Mouse (Mus musculus) ZHBTc4 (cell line): Measurements from ENCODE around the gene Vwce.

Experiments
- DNase-seq: peaks from one replicate; pipeline ENCODE4 v3.0.0-alpha.2; 2011; ENCODE audit warnings: low read depth, low spot score

Vwce gene

DNA sequence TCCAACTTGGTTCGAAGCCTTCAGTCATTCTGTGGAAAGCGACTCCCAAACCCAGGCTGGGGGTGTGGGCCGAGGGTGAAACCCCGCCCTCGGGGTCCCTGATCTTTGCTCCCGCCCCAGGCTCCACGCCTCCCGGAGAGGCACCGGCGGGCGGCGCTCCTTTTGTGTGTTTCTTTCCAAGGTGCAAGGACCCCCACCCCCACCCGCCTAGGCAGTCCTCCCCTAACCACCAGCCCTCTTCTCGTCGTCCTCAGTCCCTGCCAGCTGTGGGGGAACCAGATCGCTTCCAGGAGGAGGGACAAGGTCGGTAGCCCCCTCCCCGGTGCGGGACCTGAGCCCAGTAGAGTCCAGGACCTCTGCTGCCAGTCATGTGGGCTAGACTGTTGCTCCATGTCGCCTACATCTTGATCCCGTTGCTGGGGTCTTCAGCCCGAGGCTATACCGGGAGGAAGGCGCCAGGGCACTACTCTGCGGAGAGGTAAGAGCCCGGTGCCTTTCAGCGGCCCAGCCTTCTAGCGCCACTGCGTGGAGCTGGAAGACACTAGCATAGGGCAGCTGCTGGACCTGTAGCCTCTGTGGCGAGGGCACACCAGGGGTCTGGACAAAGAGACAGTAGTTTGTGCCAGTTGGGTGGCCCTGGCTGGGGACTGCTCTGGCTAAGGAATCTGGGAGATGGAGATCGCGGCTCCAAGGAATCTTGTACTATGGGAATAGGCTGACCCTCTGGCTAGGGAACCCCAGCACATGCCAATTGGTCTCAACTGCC is at the start of gene Vwce:
Gene Vwce (plus strand): TSS at position 108 of the 766 bp plus-strand sequence.
- peak; percentile 48 for DNase-seq

DNA sequence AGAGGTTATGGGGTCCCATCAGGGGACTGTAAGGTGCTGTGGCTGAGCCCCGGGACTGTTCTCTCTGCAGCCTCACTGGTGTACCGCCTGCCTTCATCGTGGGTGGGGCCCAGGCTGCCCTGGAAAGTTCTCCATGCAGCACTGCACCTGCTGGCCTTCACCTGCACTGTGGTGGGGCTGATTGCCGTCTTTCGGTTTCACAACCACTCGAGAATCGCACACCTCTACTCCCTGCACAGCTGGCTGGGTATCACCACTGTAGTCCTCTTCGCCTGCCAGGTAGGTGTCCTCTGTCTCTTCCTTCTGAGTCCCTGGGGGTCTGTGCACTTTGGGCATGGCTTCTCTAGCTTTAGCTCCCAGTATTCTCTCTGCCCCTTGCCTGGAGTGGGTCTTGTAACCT is 48.9 kb upstream of the Vwce start:
- no peak for DNase-seq

DNA sequence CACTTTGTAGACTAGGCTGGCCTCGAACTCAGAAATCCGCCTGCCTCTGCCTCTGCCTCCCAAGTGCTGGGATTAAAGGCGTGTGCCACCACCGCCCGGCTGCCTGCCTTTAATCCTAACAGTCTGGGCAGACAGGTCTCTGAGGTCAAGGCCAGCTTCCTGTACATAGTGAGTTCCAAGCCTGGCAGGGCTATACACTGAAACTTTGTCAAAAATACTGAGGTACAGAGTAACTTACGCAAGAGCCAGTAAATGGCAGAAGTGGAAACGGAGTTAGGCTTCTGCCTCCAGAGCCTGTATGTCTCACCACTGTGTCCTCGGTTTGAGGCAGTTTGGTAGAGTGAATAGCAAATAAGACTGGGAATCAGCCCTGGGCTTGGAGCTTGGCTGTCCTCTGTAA is 46.8 kb upstream of the Vwce start:
- no peak for DNase-seq

DNA sequence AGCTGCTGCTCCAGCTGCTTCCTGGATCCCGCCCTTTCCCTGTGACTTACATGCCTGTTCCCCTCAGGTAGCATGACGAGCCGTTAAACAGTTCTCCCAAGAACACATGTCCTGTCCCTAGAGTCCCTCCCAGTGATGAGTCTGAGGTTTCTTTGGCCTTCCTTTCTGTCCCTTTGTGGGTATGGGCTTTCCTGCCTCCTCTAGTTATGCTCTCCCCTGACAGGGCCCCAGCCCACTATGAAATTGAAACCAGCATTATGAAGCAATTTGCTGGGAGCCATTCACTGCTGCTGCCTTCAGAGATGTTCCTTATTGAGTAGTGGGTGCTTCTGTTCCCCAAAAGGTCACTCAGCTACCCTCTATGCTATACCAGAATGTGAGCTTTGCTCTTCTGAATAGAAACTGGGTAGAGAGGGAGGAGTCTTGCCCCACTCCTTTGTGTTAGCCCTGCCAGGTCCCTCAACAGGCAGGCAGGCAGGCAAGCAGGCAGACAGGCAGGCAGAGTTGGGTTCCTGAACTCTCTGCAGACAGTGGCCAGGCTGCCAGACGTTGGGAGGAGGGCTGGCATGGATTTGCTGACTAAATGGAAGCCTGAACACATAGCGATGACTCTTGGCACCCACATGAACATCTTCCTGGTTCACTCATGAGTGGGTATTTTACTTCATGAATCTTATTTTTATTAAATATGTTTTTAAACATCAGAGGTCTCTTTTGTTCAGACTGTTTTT is 44.7 kb upstream of the Vwce start:
- DNase-seq = no peak

DNA sequence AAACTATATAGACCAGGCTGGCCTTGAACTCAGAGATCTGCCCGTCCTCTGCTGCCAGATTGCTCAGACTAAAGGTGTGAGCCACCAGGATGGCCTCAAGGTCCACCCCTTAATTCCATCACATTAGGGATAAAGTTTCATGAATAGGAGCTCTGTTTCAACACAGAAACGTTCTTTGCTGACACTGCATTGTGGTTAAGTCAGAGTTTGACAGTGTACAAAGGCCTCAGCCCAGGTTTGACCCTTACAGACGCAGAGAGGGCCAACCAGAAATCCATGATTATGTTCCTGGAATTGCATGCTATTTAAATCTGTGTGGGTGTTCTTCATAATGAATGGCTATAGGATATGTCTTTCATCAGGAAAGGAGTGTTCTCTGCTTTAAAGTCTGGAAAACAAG is 43.7 kb upstream of the Vwce start:
- no peak for DNase-seq

DNA sequence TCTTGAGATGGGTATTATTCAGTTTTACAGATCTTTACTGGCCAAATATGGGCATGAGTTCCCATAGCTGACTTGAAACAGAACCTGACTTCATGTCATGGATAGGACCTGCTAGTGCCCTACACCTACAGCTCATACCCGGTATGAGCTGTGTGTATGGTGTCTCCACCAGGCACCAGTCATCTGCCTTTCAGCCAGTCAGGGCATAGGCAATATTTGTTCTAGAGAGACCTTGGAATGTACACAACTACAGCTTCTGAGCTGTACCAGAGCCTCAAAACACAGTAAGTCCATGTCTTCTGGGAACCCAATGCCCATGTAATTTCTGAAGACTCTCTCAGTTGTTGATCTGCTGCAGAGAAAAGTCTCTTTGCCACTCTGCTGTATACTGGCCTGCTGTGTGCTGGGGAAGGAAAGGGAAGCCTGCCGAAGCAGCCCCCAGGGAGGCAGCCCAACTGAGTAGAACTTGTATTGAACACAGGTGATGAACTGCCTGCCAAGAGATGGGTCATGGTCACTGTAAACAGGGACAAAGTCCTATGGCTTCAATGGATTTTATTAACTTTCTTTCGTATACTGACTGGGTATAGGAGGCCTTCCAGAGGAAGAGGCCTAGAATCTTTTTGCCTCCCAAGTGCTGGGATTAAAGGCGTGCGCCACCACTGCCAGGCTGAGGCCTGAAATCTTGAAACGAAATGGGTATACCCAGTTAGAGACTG is 42.2 kb upstream of the Vwce start:
- DNase-seq = no peak

DNA sequence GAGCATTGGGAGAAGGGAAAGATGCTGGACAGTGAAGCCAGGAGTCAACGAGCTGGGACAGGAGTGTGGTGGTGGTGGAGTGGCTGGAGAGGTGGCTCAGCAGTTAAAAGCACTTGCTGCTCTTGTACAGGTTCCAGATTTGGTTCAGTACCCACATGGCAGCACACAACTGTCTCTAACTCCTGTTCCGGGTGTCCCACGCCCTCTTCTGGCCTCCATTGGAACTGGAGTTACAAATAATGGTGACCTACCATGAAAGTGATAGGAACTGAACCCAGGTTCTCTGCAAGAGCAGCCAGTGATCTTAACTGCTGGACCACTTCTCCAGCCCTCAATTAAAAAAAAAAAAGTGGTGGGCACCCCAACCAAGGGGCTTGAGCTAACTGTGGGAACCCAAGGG is 35.8 kb upstream of the Vwce start:
- peak; percentile 65 for DNase-seq

DNA sequence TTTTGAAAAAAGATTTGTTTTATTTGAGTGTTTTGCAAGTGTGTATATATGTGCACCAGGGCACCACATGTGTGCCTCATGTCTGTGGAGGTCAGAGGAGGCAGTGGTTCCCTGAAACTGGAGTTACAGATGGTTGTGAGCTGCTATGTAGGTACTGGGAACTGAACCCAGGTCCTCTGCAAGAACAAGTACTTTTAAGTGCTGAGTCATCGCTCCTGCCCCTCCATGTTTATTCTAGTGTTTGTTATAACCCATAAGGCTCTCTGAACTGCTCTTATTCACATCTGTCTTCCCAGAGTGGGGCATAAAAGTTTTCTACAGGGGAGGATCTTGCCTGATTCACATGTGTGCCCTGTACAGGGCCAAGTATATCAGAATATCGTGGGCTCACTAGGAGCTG is 34.4 kb upstream of the Vwce start:
- DNase-seq = no peak

DNA sequence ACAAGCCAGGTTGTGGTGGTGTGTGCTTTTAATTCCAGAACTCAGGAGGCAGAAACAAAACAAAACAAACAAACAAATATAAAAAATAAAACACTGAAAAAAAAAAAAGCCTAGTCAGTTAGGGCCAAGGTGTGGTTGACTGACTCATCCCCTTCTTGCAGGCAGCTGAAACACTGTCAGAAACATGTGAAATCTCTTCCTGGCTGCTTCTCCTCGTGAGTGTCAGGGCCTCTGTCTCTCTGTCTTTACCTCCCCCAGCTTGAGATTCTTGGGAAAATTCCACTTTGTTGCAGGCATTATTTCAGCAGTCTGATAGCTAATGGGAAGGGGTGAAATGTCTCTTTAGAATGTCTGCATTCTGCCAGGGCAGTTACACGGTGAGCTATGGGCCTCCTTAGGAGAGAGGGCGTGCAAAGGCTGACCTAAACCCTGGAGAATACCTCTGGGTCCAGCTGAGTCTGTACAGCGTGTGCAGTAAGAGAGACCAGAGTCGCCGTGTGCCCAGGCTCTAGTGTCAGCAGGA is 31.7 kb upstream of the Vwce start:
- DNase-seq = no peak

DNA sequence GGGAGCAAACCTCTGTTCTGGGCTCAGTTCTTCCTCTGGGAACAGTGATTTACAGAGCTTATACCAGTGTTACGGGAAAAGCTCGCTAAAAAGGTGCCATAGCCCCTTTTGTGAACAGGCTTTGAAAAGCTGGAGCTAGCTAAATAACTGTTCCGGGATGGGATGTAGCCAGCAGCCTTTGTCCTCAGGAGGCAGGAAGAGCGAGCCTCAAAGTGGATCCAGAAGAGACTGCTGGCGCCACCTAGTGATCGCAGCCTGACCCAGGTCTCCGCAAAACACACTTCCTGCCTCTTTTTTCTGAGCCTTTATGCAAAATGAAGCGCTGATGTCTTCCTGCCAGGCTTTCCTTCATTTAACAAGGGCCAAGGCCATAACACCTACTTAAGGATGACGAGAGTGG is 31.2 kb upstream of the Vwce start:
- DNase-seq = peak; percentile 92

DNA sequence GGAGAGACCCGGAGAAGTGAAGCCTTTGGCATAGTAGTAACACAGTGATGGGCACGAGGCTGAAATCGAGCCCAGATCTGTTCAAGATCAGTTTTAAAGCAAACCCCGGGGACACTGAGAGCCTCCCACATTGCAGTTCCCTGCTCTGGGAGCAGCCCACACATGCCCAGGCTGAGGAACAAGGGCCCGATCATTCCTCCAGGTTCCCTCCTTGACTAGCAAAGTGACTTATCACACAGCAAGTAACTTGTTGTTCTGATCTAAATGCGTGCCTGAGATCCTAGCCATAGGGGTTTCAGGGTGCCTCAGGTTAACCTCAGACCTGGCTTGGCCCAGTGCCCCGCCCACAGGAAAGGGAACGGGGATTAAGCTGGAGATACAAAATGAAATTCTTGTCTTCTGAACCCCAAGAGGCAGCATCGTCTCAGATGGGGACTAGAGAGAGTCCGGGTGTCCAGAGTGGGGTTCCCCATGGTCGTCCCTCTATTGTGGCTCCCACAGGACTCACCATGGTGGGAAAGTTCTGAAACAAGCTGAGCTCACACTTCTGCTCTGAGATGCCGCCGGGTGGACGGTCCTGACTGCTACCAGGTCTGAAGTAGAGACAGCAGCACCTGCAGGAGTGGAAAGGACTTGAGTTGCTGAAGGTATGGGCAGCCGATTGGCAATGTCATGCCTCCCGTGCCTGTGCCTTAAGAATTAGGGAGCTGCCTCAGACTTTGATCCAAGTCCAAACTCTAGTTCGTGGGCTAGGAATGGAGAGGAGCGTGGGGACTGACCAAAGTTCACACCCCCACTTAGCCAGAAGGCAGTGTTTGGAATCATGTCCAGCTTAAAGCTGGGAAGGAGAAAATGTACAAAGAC is 30.1 kb upstream of the Vwce start:
- no peak for DNase-seq

DNA sequence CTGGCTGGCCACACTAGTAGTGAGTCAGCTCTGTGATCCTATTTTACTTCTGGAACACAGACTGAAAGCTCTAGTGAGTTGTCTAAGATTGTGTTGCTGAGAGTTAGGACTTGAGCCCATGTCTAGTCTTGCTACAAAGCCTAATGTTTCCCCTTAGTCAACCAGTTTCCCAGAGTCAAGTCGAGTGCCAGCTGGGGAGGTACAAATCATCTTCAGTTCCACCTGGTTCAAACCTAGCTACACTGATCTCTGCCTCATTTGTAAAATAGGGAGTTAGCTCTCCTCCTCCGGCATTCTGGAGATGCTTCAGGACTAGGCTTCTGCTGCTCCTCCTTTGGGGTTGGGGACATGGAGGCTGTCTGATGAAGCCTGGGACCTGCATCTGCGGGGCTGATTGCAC is 29.5 kb upstream of the Vwce start:
- DNase-seq = no peak

DNA sequence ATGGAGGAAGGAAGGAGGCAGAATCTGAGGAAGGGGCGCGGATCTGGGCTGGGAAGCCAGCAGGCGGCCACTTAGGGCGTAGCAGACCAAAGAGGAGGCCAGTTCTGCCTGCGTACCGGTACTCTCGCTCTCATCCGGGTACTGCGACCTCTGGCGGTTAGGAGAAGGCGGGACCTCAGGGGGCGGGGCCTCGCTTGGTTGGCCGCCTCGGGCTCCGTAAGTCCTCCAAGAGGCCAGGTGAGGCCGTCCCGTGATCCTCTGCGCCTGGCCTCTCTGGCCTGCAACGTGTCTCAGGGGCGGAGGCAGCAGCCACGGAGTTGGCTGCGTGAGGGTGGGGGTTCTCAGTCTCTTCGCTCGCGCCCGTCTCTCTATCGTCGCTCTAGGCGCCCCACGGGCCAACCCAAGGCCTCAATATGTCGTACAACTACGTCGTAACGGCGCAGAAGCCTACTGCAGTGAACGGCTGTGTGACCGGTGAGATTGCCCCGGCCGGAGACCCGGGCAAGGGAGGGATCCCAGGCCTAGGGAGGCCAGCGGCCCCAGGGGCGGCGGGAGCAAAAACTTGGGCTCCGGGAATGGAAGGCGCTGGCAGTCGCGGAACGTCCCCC is 28.6 kb upstream of the Vwce start, which contains the start of the genes Ddb1 and Tkfc:
Gene Ddb1 (plus strand): TSS at position 35 of the 608 bp plus-strand sequence.
Gene Tkfc (minus strand): TSS at position 362 of the 608 bp plus-strand sequence.
- DNase-seq = peak; percentile 99

DNA sequence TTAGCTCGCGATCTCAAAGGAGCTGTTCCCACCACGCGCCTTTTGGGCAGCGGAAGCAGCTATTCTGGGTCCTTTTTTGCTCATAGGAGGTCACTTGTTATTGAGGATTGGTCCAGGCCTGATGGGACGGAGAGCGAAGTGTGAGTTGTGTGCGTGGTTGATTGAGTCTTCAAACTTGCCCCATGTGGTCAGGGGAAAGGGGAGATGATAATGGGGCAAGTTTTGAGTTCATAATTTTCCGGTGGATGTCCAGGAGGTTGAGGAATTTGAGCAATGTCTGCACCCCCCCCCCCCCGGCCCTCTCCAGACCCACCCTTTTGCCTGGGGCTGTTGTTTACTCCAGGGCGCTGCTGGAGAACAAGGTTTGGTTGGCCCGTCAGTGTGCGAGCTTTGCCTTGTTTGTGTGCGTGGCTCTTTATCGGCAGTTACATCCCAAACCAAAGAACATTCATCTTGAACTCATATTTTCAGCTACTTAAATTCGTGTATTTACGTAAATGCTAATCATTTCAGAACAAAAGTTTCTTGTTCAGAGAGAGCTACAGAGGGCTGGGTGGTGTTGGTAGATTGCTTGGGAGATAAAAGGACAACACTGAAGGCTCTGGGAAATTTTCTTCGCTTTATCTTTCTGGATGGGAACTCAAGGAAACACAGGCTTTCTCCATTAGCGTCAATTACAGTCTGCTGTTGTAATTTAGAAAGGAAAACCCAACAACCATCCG is 28.0 kb upstream of the Vwce start:
- DNase-seq = peak; percentile 86

DNA sequence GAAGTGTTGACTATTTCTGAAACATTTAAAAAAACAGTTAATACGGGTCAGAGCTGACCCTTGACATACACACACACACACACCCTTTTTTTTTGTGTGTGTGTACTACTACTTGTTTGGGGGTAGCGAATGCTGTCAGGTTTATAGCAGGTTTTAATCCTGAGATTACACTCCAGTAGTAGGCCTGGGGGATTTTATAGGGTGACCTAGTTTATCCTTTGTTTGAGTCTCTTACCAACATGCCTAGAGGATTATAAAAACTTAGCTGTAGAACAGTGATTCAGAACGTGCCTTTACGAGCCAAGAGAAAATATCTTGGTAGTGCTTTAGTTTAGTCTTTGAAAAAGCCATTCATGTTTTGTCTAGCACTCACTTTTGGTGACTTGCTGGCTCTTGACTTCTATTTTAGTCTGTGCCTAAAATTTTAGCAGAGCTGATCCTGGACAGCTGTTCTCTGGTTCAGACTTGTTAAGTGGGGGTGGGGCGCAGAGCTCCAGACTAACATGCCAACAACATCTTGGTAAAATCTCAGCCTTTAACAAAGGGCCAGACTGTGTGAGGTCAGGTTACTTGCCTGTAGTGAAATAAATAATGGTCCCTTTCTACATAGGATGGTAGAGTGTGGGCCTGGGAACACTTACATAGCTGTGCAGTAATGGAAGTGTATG is 25.3 kb upstream of the Vwce start:
- DNase-seq = no peak

DNA sequence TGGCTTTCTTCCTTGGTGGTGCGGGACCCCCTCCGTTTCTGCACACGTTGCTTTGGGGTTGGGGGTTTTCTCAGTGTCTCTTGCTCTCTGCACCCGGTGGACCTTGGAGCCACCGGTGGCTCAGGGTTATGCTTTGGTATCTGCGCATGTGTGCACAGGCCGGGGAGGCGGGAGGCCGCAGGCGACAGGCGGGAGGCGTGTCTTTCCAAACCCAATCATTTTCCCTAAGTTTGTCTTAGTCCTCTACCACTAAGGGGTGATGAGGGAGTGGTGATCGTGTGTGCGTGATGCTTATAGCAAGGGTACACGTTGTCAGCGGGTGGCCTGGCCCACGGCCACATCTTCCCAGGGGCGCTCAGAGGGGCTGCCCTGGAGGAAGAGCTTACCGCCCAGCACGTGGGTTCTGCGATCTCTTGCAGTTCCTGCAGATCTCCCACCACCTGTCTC is 882 bp downstream of the Vwce start:
- peak; percentile 65 for DNase-seq

DNA sequence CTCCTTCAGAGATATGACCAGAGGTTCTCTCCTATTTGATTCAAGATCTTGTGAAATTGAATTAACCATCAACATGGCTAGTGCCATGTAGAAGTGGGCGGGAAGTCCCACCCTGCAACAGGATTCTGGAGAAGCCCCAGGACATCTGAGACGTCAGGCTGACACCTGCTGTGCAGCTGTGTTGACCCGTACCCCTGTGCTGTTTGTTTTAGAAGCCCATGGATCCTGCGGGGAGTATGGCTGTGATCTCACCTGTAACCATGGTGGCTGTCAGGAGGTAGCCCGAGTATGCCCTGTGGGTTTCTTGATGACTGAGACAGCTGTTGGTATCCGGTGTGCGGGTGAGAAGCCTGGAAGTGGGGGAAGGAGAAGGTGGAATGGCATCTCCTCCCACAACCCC is 3.8 kb downstream of the Vwce start:
- DNase-seq = no peak

DNA sequence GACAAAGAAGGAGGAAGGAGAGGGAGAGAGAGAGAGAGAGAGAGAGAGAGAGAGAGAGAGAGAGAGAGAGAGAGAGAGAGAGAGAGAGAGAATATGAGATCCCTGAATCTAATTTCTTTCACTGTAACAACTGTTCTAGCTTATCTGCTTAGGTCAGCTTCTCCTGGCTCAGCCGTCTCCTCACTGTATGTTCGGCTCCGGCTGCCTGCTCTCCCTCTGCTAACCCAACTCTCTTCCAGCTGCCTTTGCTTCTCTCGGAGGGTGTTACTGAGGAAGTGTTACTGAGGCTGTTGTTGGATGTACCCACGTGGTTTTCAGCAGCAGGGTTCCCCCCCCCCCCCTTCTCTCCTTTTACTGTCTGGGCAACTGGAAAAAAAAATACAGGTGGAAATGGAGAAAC is 6.1 kb downstream of the Vwce start:
- DNase-seq = no peak

DNA sequence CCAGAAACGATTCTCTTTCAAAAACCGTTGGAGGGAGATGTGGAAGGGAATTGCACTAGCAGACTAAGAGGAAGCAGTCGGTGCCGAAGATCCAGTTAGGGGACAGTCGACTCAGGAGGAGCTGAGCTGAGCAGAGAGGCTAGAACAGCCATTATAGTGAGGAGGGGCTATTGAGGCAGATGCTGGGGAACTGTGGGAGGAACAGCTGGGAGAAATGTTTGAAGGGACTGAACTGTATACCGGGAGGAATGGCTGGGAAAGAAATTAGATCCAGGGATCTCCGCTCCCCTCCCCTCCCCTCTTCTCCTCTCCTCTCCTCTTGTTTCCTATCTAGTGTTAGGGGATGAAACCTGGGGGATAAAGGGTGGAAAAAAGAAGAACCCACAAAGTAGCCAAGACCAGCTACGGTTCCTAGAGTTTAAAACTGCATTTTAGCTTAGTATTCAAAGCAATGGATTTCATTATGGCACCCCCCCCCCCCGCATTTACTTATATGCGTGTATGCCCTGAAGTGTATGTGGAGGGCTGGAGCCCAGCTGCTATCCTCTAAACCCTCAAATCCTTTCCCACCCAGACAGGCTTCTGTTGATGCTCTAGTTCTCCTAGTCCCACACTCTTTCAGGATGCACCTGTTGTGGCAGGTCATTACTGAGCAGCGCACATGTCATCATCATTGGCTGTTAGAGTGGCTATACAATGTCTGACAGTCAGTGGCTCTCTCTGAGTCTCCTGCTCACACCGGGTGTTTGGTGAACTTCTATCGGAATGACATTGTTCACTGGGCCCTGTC is 6.8 kb downstream of the Vwce start:
- no peak for DNase-seq
